Mouse (Mus musculus): Measurements from ENCODE around the gene Fem1a. TPM values are rescaled to one million over a fixed set of nuclear protein-coding genes. Genes with fewer than 3 reads are reported as not detected.

Fem1a gene
- 10 to 100 TPM; 41.6 to 44.7 TPM for total RNA-seq (2021)
- long read RNA-seq, experiment 1, full-length matches to known transcripts, result 48 of 48 reads
- long read RNA-seq, experiment 1, partial matches to known transcripts, result 0 of 48 reads
- long read RNA-seq, experiment 1, other reads (novel, unspliced or antisense), result 0 of 48 reads
- long read RNA-seq, experiment 2, full-length matches to known transcripts, result 53 of 53 reads
- long read RNA-seq, experiment 2, partial matches to known transcripts, result 0 of 53 reads
- long read RNA-seq, experiment 2, other reads (novel, unspliced or antisense), result 0 of 53 reads

- peak; percentile 88 to 98 for DNase-seq (ENCODE audit: low spot score in 2 of 2)
Measured at GRCm38 (mm10) chr17:56256239-56256881, at the start of gene Fem1a. Gene Fem1a, plus strand, starts transcription at chr17:56256810.

- no peak for DNase-seq (ENCODE audit: low spot score in 2 of 2)
Measured at GRCm38 (mm10) chr17:56206986-56207674, 49.5 kb upstream of the Fem1a start.

GRCm38 (mm10) chr17:56207963-56208530 is 48.6 kb upstream of the Fem1a start:
- DNase-seq (ENCODE audit: low spot score in 2 of 2), result no peak

GRCm38 (mm10) chr17:56208821-56209220 is 47.8 kb upstream of the Fem1a start:
- no peak for DNase-seq (ENCODE audit: low spot score in 2 of 2)

GRCm38 (mm10) chr17:56211090-56211489 is 45.5 kb upstream of the Fem1a start:
- no peak for DNase-seq (ENCODE audit: low spot score in 2 of 2)

GRCm38 (mm10) chr17:56212676-56213075 is 43.9 kb upstream of the Fem1a start:
- DNase-seq (ENCODE audit: low spot score in 2 of 2), result no peak

- DNase-seq (ENCODE audit: low spot score in 2 of 2), result no peak
Measured at GRCm38 (mm10) chr17:56214229-56214628, 42.4 kb upstream of the Fem1a start.

GRCm38 (mm10) chr17:56217670-56218069 is 38.9 kb upstream of the Fem1a start:
- no peak for DNase-seq (ENCODE audit: low spot score in 2 of 2)

- DNase-seq (ENCODE audit: low spot score in 2 of 2), result peak; percentile 87 to 95
Measured at GRCm38 (mm10) chr17:56218377-56219191, 38.0 kb upstream of the Fem1a start, which contains the start of gene Dpp9. Gene Dpp9, minus strand, starts transcription at chr17:56218905.

GRCm38 (mm10) chr17:56219251-56219650 is 37.4 kb upstream of the Fem1a start:
- DNase-seq (ENCODE audit: low spot score in 2 of 2), result no peak

- DNase-seq (ENCODE audit: low spot score in 2 of 2), result no peak
Measured at GRCm38 (mm10) chr17:56219805-56220204, 36.8 kb upstream of the Fem1a start.

- no peak for DNase-seq (ENCODE audit: low spot score in 2 of 2)
Measured at GRCm38 (mm10) chr17:56224916-56225315, 31.7 kb upstream of the Fem1a start.

GRCm38 (mm10) chr17:56226566-56226965 is 30.0 kb upstream of the Fem1a start:
- no peak for DNase-seq (ENCODE audit: low spot score in 2 of 2)

GRCm38 (mm10) chr17:56229943-56230342 is 26.7 kb upstream of the Fem1a start:
- peak; percentile 59 to 86 for DNase-seq (ENCODE audit: low spot score in 2 of 2)

GRCm38 (mm10) chr17:56233389-56233788 is 23.2 kb upstream of the Fem1a start:
- DNase-seq (ENCODE audit: low spot score in 2 of 2), result no peak

- peak; percentile 90 to 95 for DNase-seq (ENCODE audit: low spot score in 2 of 2)
Measured at GRCm38 (mm10) chr17:56233818-56234469, 22.7 kb upstream of the Fem1a start.

- DNase-seq (ENCODE audit: low spot score in 2 of 2), result peak; percentile 64 to 81
Measured at GRCm38 (mm10) chr17:56241541-56242401, 14.8 kb upstream of the Fem1a start.

- DNase-seq (ENCODE audit: low spot score in 2 of 2), result no peak
Measured at GRCm38 (mm10) chr17:56245608-56246007, 11.0 kb upstream of the Fem1a start.

GRCm38 (mm10) chr17:56251136-56251829 is 5.3 kb upstream of the Fem1a start:
- DNase-seq (ENCODE audit: low spot score in 2 of 2), result peak; percentile 61 to 78

All from layer of hippocampus, postnatal 14 days (tissue).